Mouse (Mus musculus) lung, postnatal 4 days (tissue): ENCODE measurements around the gene B4galnt4.

Source experiments
- DNase-seq, 2 experiments: peaks; one replicate each; pipeline ENCODE4 v3.0.0; 2021

The B4galnt4 gene

GRCm38 (mm10) chr7:141072017-141072745, 11.3 kb downstream of the B4galnt4 start:
- DNase-seq: peak; percentile 34 to 48

- no peak for DNase-seq
Observed at GRCm38 (mm10) chr7:141073782-141074181, 12.9 kb downstream of the B4galnt4 start.

DNA sequence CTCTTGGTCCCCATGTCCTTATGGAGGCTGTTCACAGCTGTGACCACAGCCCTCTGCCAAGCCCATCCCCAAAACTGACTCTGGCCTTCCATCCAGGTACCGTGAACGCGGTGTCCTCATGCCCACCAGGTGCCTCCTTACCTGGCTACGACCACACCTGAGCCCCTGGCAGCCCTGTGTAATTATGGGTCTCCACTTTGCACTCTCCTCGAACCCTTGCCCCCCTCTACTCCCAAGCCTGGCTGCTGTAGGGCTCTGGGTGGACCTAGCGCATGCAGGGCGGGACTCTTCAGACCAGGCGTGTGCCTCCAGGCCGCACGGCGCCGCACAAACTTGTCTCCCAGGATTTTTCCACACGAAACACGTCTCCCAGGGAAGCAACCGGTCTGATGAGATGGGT, 16.9 kb downstream of the B4galnt4 start, which contains the start of gene Pkp3:
Gene Pkp3, plus strand, starts transcription at position 378 of the 400 bp plus-strand sequence.
- no peak for DNase-seq

DNA sequence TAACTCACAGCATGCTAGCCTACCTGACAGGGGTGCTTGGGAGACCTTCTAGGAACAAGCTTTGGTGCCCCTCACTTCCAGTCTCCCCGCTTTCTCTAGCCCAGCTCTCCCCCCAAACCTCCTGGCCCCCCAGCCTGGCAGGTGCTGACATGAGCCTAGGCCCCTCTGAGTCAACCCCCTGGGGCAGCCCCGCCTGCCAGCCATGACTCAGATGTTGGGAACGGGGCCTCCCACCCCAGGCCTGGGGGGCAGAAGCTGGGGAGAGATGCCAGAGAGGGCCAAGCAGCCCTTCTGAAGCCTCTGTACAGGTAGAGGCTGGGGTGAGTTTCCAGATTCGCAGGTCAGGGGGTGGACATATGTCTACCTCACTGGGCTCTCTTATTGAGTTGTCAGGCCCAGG, 18.0 kb downstream of the B4galnt4 start:
- no peak for DNase-seq

GRCm38 (mm10) chr7:141079481-141080449, 18.9 kb downstream of the B4galnt4 start:
- peak; percentile 68 to 73 for DNase-seq

DNA sequence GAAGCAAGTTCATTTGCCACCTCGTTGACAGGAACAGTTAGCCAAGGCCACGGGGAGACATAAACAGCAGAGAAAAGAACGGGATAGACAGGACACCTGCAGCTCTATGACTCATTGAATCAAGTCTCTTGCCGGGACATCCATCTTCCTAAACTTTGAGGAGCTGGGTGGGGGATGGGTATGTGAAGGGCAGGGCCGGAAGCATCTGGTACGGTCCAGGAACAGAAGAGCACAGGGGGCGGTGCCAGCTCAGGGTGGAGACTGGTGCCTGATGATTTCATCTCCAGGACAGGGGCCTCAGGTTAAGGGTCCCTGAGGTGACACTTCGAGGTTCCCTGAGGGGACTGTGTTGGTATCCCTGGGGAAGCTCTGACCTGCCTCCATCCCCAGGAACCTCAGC, 27.0 kb downstream of the B4galnt4 start:
- DNase-seq: no peak

GRCm38 (mm10) chr7:141088473-141088872, 27.6 kb downstream of the B4galnt4 start:
- no peak for DNase-seq

DNA sequence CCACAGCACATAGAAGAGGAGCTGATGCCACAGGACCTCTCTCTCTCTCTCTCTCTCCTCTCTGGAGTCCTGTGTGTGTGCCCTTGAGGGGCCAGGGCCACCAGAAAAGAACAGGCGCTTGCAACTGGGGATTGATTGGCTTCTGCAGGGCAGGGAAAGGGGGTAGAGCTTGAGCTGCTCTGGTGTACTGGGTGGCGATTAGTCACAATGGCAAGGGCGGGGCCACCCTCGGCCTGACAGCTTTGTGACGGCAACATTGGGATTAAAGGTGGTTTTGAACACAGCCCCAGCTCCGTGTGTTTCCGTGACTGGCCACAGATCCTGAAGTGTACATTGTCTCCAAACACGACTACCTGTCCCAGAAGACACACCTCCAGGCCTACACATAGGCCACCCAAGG, 29.3 kb downstream of the B4galnt4 start:
- DNase-seq: no peak

DNA sequence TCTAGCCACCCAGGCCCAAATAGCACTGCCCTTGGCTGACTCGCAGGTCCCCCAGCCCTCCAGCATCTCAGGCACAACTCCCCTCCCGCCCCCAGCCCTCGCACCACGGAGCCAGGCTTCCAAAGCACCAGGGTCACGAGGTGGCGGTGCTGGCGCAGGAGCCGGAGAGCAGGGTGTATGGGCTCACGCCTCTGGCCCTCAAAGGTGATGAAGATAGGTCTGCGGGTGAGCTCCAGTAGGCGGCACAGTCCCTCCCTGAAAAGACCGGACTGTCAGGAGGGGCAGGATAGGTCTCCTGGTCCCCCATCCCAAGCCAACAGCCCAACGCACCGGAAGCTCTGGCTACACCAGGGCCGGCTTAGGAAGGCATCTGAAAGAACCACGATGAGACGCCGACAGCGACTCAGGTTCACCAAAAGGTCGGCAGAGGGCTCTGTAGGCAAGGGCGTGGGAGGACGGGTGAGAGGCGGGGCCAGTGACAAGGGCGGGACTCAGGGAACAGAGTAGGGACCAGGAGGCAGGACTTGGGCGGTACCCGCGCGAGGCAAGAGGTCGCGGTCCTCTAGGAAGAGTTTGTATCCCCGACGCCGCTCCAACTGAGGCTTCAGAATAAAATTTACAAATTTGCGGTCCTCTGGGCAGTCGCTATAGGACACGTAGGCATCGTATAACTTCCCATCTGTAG, 31.3 kb downstream of the B4galnt4 start:
- DNase-seq: peak; percentile 90 to 91

- no peak for DNase-seq
Observed at GRCm38 (mm10) chr7:141093950-141094349, 33.0 kb downstream of the B4galnt4 start.

DNA sequence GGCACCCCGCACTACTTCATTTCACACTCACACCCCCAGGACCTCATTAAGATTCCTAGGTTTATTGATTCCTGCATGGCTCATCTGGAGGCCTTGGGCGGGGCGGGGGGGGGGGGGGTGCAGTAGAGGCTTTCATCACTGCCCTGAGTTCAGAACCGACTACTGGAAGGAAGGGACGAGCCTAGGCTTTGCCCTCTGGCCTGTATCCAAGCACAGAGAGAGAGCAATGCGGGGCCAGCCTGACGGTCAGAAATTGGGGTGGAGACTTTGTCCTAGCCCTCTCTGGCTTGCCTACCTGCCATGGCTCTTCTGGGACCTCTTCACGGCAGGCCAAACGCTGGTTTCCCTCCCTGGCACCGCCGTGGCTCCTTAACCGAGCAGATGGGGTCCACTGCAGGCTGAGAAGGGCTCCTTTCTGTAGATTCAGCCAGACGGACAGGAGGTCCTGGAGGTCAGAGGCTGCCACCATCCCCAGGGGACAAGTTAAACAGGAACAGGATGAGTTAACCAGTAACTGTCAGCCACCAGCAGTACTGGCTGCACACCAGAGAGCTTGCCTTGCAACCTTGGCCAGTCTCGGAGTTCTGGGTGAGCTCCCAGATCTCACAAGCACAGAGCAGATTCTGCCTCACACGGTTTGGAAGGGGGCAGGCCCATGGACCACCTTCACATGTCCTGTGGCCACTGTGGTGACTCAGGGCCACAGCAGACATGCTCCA, 33.7 kb downstream of the B4galnt4 start:
- no peak for DNase-seq

- no peak for DNase-seq
Observed at GRCm38 (mm10) chr7:141096021-141096420, 35.1 kb downstream of the B4galnt4 start.

DNA sequence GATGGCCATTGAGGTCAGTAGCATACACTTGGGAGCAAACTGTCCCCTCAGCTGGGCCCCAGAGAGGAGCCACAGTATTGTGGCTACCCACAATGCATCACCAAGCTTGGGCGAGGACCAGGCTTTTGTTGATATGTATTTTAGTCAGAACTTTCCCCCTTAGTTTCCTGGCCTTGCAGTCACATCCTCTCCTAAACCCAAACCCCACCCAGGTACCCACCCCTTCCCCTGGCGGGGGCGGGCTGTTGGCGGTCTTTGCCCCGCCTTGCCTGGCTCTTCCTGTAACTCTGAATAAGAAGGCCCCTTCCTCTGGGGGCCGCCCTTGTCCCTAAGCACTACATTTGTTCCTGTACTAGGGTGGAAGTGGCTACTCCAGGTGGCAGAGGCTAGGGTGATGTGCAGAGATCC, 35.7 kb downstream of the B4galnt4 start:
- DNase-seq: peak; percentile 85 to 92

DNA sequence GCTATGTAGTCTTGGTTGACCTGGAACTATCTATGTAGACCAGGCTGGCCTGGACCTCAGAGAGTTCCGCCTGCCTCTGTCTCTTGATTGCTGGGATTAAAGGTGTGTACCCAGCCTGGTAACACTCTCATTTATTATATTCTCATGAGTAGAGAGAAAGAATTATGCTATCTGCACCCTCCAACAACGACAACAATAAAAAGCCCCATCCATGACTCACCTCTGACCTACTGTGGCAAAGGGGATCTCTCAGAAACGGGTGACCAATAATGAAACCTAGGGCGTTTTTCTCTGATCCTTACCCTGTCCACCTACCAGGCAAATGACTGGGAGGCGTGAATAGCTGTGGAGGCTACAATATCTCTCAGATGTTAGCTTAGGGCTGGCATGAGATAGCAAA, 36.3 kb downstream of the B4galnt4 start:
- DNase-seq: no peak

GRCm38 (mm10) chr7:141099911-141100691, 39.2 kb downstream of the B4galnt4 start, which contains the start of gene Sigirr:
TSS of gene Sigirr (minus strand) at chr7:141100572.
- DNase-seq: peak; percentile 66 to 74

GRCm38 (mm10) chr7:141103161-141103560, 42.3 kb downstream of the B4galnt4 start:
- DNase-seq: no peak

- no peak for DNase-seq
Observed at GRCm38 (mm10) chr7:141115874-141116273, 55.0 kb downstream of the B4galnt4 start.

GRCm38 (mm10) chr7:141117636-141118035, 56.7 kb downstream of the B4galnt4 start, which contains the start of gene Ano9:
TSS of gene Ano9 (minus strand) at chr7:141117806.
- peak; percentile 28 to 43 for DNase-seq

DNA sequence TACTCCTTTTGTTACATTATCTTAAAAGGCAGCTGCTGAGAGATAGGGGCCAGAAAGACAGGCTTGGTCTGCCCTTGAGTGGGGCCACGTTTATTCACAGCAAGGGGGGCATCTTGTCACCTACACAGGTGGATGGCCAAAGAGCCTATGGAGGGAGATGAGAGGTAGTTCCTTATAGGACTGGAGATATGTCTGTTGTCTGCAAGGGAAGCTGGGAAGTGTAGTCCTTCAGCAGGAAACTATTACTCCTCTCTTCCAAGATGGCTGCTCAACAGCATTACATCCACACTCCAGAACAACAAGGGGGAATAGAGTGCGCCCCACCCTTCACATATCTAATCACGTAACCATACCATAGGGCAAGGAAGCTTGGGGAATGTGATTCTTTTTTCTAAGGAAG, 58.6 kb downstream of the B4galnt4 start:
- DNase-seq: no peak

- DNase-seq: no peak
Observed at GRCm38 (mm10) chr7:141120605-141121004, 59.7 kb downstream of the B4galnt4 start.

- DNase-seq: peak; percentile 17 to 44
Observed at GRCm38 (mm10) chr7:141121051-141121531, 60.2 kb downstream of the B4galnt4 start.
